Mouse (Mus musculus): ENCODE measurements around the gene Rbpjl. TPM values are rescaled to one million over a fixed set of nuclear protein-coding genes. Genes with fewer than 3 reads are reported as not detected.

The Rbpjl gene
- total RNA-seq, 1 experiment from 2014 or later, result not detected

DNA sequence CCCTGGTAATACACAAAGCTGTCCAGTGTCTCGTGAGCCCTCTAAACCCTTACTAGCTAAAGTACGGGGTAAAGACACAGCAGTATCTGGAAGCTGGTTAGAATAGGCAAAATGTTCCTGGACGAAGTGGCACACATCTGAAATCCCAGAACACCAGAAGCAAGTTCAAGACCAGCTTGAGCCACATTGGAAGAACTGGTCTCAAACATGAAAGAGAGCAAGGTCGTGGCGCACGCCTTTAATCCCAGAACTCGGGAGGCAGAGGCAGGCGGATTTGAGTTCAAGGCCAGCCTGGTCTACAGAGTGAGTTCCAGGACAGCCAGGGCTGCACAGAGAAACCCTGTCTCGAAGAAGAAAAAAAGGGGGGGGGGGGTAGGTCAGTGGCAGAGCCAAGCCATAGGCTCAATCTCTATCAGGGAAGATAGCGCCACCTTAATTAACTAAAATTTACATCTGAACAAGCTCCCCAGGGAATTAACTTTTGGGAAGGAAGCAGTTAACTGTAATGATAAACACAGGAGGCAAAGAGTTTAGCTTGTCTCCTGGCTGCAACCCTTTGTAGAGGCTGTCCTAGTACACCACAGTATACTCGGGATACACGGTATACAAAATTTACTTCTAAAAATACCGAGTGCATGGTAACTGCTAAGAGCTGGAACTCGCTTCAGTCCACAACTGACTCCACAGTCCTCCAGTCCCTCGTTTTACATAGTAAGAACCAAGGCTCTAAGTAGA lies 27.1 kb downstream of the Rbpjl start:
- DNase-seq, result no peak

DNA sequence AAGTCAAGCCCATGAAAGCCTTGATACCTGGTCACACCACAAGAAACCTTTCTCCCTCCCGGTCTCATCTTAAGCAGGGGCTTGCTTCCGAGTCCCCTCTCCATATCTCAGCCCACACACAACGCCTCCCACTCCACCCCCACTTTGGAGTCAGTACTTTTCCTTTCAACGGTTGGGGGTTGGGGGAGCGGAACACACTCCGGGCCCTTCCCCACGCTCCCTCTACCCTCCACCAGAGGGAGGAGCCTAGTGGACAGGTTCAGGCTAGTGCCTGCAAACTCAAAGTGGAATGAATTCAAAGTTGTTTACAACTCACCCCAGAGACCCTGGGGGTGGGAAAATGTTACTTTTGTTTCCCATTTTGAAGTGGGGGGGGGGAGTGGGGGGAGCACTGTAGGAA lies 27.8 kb downstream of the Rbpjl start:
- no peak for DNase-seq

DNA sequence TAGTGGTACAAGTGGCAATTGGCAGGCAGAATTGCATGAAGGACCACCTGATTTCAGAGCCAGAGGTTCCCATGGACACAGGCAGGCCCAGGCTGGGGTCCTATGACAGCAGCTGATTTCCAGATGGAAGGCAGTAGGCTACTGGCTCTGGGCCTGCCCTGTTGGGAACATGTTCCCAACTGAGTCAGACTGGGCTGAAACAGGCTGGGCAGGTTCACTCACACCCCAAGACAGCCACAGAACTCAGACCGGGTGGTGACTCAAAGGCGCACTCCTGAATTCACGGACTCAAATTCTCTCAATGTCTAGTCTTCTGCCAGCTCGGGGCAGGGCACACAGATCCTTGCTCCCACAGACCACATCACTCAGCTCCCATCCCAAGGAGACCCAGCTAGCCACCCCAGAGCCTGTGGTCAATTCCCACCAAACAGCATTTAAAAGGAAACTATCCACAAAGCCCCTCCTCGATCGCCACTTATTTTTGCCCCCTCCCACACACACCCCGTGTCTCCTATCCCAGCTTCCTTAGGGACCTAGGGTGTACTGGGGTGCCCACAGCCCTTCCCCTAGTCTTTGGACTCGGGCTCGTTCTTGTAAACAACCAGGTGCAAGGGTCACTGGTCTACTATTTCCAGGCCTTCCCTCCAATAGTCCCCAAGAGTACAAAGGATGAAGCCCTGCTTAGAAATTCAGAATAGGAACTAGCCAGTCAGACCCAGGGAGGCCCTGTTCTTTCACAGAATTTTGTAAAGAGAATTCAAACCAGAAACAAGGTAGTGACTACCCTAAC lies 28.9 kb downstream of the Rbpjl start:
- DNase-seq, result no peak

- peak; percentile 73 for DNase-seq
Observed at GRCm38 (mm10) chr2:164432541-164433191, 29.7 kb downstream of the Rbpjl start.

DNA sequence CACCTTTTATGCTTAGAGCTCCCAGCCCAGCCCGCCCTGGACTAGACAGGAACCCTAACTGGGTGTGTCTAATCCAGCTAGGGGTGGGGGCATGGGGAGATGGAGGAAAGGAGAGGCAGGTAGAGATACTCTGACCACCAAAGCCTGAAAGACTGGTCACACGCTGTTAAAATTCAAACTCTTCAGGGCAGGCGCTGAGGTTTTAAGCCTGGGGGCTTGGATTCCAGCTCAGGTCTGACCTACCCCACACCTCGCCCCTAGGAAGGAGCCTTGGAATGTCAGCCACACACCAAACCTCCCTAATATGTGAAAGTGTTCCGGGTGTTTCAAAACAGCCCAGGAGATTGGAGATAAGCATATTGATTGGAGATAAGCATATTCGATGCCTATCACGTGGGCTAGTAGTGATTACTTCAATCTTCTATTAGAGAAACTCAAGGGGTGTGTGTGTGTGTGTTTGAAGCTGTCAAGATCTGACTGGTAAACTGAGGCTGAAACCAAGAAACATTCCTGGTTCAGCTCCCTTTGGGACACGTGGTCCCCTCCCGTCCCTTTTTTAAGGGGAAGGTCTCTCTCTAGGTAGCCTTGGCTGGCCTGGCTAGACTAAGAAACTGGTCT lies 30.4 kb downstream of the Rbpjl start:
- no peak for DNase-seq

DNA sequence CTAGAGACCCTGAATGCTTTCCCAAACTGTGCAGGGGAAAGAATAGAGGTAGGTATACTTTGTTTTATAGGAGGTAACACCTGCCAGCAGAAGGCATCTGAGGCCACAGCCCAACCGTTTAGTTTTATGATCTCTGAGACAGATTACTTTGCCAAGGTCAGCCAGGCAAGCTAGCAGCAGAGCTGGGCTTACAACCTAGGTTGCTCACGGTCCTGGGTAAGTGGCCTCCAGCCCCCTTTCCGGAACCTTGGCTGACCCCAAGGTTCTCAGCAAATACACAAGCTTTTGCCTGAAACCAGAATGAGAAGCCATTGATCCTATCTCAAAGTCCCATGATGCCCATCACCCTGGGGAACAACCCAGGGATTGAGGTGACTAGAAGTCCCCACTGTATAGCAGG lies 31.7 kb downstream of the Rbpjl start:
- no peak for DNase-seq

DNA sequence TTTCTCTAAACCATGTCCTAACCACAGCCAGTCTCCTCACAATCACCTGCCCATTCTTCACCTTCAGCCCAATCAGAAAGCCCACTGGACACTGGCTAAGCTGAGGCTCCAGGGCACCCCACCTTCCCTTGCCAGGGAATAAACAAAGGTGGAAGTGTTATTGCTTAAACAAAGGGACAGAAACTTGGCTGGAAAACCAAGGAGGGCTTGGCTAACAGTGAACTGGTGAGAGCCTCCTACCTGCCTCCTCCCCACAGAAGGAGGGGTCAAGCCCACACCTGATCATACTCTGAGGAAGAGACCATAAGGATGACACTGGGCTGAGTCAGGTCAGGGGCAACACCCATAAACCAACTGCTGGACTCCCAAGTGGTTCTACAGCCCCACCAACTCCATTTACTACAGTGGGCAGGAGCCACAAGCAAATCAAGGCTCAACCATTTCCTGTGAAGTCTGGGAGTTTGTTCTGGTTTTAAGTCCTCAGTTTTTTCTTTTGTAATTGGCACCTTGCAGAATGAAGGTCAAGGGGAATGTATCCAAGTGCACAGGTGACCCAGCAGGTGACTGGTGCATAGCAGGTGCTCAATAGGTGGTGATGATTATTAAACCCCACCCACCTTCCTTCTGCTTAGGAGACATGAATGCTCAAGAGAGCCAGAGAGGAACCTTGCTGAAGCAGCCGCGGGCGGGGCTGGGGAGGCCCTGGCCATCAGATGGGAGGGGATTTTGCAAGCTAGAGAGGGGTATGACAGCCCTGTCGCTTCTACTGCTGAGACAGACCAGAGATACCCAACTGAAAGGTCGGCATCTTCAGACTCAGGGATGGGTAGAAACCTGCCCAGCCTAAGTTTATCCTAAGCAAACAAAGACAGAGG lies 32.5 kb downstream of the Rbpjl start:
- DNase-seq, result no peak

GRCm38 (mm10) chr2:164436215-164436913 lies 33.4 kb downstream of the Rbpjl start:
- DNase-seq, result peak; percentile 46

- DNase-seq, result no peak
Observed at GRCm38 (mm10) chr2:164436961-164437360, 34.0 kb downstream of the Rbpjl start.

DNA sequence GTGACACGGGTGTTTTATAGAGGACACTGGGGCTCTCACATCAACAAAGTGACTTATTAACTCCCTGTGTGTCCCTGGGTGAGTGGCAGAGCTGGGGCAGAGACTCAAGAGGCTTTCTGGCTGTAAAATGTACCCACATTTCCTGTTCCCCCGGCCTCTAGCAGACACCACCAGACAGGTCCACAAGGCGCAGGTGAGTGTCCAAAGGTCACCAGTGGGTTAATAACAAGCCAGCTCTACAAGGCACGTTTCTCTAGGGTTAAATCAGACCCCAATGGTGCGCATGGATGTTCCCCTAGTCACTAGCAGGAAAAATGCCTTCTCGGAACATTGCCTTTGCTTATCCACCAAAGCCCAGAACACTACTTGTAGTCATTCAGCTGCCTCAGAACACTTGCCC lies 34.8 kb downstream of the Rbpjl start:
- DNase-seq, result no peak

- no peak for DNase-seq
Observed at GRCm38 (mm10) chr2:164438257-164438656, 35.3 kb downstream of the Rbpjl start.

- peak; percentile 40 for DNase-seq
Observed at GRCm38 (mm10) chr2:164439001-164439421, 36.1 kb downstream of the Rbpjl start.

DNA sequence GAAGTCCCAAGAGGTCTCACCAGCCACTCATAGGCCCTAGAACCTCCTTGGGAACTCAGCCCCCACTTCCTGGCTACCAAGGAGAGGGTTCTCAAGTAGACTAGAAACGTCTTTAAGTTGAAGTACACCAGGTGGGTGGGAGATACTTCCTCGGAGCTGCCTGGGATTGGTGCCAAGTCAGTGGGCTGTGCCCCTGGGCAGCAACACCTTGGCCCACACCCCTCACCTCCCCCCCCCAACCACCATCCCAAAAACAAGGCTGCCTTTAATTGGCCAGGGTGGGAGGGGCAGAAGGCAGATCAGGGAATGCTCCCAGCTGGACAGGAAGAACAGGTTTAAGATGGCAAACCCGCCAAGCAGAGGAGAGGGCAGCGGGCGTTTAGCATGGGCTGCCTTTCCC lies 37.4 kb downstream of the Rbpjl start:
- no peak for DNase-seq

DNA sequence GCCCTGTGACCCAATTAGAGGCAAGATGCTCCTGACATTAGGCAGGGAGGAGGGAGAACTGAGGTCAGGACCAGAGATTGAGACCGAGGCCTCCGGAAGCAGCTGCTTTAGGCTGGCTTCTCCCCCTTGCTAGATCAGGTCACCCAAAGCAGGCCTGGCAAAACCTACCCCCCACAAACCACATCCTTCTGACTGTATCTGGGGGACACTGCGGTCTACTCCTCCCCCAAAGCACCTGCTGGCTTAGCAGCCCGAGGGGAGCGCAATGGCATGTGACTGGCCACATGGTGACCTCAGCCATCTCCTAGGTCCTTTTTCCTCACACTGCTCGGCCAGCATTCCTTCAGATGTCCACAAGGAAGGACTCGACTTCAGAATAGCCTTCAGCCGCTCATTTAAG lies 38.2 kb downstream of the Rbpjl start:
- DNase-seq, result peak; percentile 32

DNA sequence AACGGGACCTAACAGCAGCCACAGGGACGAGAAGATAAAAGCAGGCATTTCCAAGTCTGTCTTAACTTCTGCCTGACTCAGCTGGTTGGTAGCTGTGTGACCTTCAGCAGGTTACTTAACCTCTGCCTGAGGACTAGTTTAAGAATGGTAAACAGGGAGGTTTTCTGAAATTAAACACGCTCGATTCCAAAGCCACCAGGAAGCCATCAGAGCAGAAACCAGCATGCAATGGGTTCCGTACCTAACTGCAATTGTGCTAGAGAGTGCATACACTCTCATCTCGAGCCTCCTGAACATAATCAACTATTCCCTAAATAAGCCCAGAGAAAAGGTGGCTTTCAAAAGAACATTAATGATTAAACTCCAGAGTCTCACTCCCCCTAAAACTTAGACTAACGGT lies 38.8 kb downstream of the Rbpjl start:
- DNase-seq, result no peak

DNA sequence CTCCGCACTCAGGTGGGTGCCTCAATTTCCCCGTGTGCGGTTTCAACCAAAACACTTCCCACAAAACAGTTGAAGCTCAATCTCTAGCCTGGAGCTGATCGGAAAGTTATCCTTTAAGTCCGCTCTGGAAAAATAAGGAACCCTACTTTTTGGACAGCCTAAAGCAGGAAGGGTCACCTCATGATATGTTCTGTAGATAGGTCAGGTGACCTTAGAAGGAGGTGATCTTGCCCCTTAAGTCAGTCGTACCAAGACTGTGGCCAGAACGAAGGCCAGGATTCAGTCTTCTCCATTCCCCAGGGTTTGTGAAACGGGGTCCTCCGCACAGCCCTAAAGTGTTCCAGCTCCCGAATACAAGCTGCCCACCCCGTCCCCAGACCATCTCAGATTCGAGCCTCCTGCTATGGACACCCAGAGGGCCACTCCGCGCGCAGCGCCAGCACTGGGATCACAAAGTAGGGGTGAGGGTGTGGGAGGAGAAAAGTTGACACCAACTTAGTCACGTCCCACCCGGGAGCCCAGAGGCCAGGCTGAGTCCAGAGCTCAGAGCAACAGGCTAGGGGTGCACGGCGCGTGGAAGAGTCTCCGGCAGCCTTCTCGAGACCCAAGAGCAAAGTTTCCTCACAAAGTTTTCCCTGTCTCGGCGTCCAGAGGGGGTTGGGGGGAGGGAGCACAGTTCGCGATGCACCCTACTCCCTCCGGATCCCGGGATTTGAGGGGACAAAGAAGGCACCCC lies 39.5 kb downstream of the Rbpjl start:
- peak; percentile 83 for DNase-seq

GRCm38 (mm10) chr2:164443051-164443437 lies 40.1 kb downstream of the Rbpjl start:
- DNase-seq, result peak; percentile 95

- DNase-seq, result peak; percentile 34
Observed at GRCm38 (mm10) chr2:164443460-164444000, 40.6 kb downstream of the Rbpjl start, which contains the start of gene Sdc4. Gene Sdc4 (minus strand): TSS chr2:164443887.

GRCm38 (mm10) chr2:164444701-164445100 lies 41.8 kb downstream of the Rbpjl start:
- no peak for DNase-seq
